Mouse (Mus musculus) embryonic facial prominence, embryonic 13.5 days (tissue): ENCODE measurements around the gene Keap1. TPM values are rescaled to one million over a fixed set of nuclear protein-coding genes. Genes with fewer than 3 reads are reported as not detected.
A peak's percentile ranks its signal among the peaks of the same experiment; 100 is the strongest.
"Not testable (repeated sequence)": the region's sequence is repeated elsewhere in the genome, so short reads cannot be mapped to it uniquely, and the experiment has no call there.

ENCODE experiments used
- ATAC-seq: fragments of 200-750 bp; cut with Nextera tagmentation; 2 replicates; pipeline ENCODE4 v1.8.0; 2017; ENCODE audit warnings: low read depth; ENCODE audit not compliant: insufficient number of reproducible peaks, insufficient read depth, low FRiP score, low TSS enrichment
- H3K27ac ChIP-seq: fragments of 300-500 bp; sonication (generic); 2 replicates; pipeline ENCODE4 v1.5.1; 2015; ENCODE audit warnings: moderate library complexity, mild to moderate bottlenecking, inconsistent platforms
- H3K27me3 ChIP-seq: fragments of 300-500 bp; sonication (generic); 2 replicates; pipeline ENCODE4 v1.6.1; 2015; ENCODE audit warnings: mild to moderate bottlenecking, inconsistent platforms
- H3K36me3 ChIP-seq: fragments of 300-500 bp; sonication (generic); 2 replicates; pipeline ENCODE4 v1.6.1; 2015; ENCODE audit warnings: mild to moderate bottlenecking, inconsistent platforms
- H3K4me1 ChIP-seq: fragments of 300-500 bp; sonication (generic); 2 replicates; pipeline ENCODE4 v1.6.1; 2015; ENCODE audit warnings: inconsistent platforms
- H3K4me2 ChIP-seq: fragments of 300-500 bp; sonication (generic); 2 replicates; pipeline ENCODE4 v1.6.1; 2015; ENCODE audit warnings: moderate library complexity, mild to moderate bottlenecking, inconsistent platforms
- H3K4me3 ChIP-seq: fragments of 300-500 bp; sonication (generic); 2 replicates; pipeline ENCODE4 v1.5.1; 2015; ENCODE audit warnings: mild to moderate bottlenecking, inconsistent platforms
- H3K9ac ChIP-seq: fragments of 300-500 bp; sonication (generic); 2 replicates; pipeline ENCODE4 v1.6.1; 2015; ENCODE audit warnings: mild to moderate bottlenecking, inconsistent platforms
- H3K9me3 ChIP-seq: fragments of 300-500 bp; sonication (generic); 2 replicates; pipeline ENCODE4 v1.6.1; 2016; ENCODE audit warnings: inconsistent platforms
- WGBS: fragments of 180-500 bp; shearing (Covaris S2); methylation state at CpG from one replicate; pipeline ENCODE4 v1.1.7; 2015; ENCODE audit warnings: mixed read lengths; 5-methylcytosine and 5-hydroxymethylcytosine counted together
- polyA plus RNA-seq: library from polyadenylated mRNA; unstranded; fragments of >200 nt; fragmentation: Nextera tagmentation; extraction: Ambion mirVana; gene quantifications from 2 replicates; pipeline ENCODE4 v1.2.1, GENCODE M21; 2015

Gene Keap1
- polyA plus RNA-seq, 1 experiment from 2014 or later, result 70.7 TPM

GRCm38 (mm10) chr9:21210821-21211220 is 28.3 kb downstream of the Keap1 start:
- H3K4me1 ChIP-seq, result peaks cover 8% of the 10 kb centered on the region; the same call in 1 of the 2 replicates
- no peaks in the 10 kb centered on the region for H3K27me3 ChIP-seq
- no peaks in the 10 kb centered on the region for H3K9me3 ChIP-seq
- no peak for ATAC-seq
- H3K27ac ChIP-seq, result no peak overlapping the region
- H3K4me2 ChIP-seq, result no peak overlapping the region
- 69% methylated on average over 6 of the region's 6 CpGs for WGBS
- H3K4me3 ChIP-seq, result no peak overlapping the region
- peaks cover 4% of the 10 kb centered on the region; the same call in 1 of the 2 replicates for H3K36me3 ChIP-seq
- no peak overlapping the region for H3K9ac ChIP-seq

GRCm38 (mm10) chr9:21208626-21209025 is 30.5 kb downstream of the Keap1 start:
- no peak overlapping the region for H3K4me2 ChIP-seq
- peaks cover 18% of the 10 kb centered on the region; the same call in 1 of the 2 replicates for H3K4me1 ChIP-seq
- no peaks in the 10 kb centered on the region for H3K9me3 ChIP-seq
- no peak for ATAC-seq
- WGBS, result 84% methylated on average over 2 of the region's 2 CpGs
- H3K27ac ChIP-seq, result no peak overlapping the region
- no peak overlapping the region for H3K4me3 ChIP-seq
- no peaks in the 10 kb centered on the region for H3K27me3 ChIP-seq
- no peak overlapping the region for H3K9ac ChIP-seq
- H3K36me3 ChIP-seq, result peaks cover 4% of the 10 kb centered on the region; the same call in 1 of the 2 replicates

- H3K4me1 ChIP-seq, result peaks cover 17% of the 10 kb centered on the region; the same call in 1 of the 2 replicates
- H3K9me3 ChIP-seq, result no peaks in the 10 kb centered on the region
- 85% methylated on average over 6 of the region's 6 CpGs for WGBS
- peaks cover 4% of the 10 kb centered on the region; the same call in 1 of the 2 replicates for H3K36me3 ChIP-seq
- no peak for ATAC-seq
- H3K27ac ChIP-seq, result no peak overlapping the region
- H3K4me3 ChIP-seq, result no peak overlapping the region
- no peak overlapping the region for H3K9ac ChIP-seq
- no peaks in the 10 kb centered on the region for H3K27me3 ChIP-seq
- no peak overlapping the region for H3K4me2 ChIP-seq
Observed at GRCm38 (mm10) chr9:21206848-21207247, 32.3 kb downstream of the Keap1 start.

- Histone ChIP-seq H3K27me3 (no peaks in the 10 kb centered on the region), H3K27ac (no peak overlapping the region), H3K36me3 (no peaks in the 10 kb centered on the region; the same call in 1 of the 2 replicates), H3K4me2 (peak overlapping the region; percentile 70), H3K9me3 (no peaks in the 10 kb centered on the region), H3K4me1 (peaks cover 12% of the 10 kb centered on the region; the same call in 1 of the 2 replicates), H3K9ac (peak overlapping the region; percentile 65), H3K4me3 (peak overlapping the region; percentile 46)
- WGBS, result 4% methylated on average over 23 of the region's 23 CpGs
- ATAC-seq, result peak; percentile 56; the same call in 1 of the 2 replicates
Observed at GRCm38 (mm10) chr9:21204528-21205272, 34.5 kb downstream of the Keap1 start.

- no peaks in the 10 kb centered on the region for H3K9me3 ChIP-seq
- no peak overlapping the region for H3K27ac ChIP-seq
- H3K27me3 ChIP-seq, result no peaks in the 10 kb centered on the region
- WGBS, result 25% methylated on average over 8 of the region's 8 CpGs
- H3K4me3 ChIP-seq, result no peak overlapping the region
- no peak overlapping the region; the same call in 1 of the 2 replicates for H3K9ac ChIP-seq
- peaks cover 12% of the 10 kb centered on the region; the same call in 1 of the 2 replicates for H3K4me1 ChIP-seq
- no peak for ATAC-seq
- H3K4me2 ChIP-seq, result peak overlapping the region; percentile 70
- H3K36me3 ChIP-seq, result no peaks in the 10 kb centered on the region; the same call in 1 of the 2 replicates
Observed at GRCm38 (mm10) chr9:21204156-21204527, 35.0 kb downstream of the Keap1 start.

GRCm38 (mm10) chr9:21198960-21199359 is 40.2 kb downstream of the Keap1 start:
- H3K27me3 ChIP-seq, result no peaks in the 10 kb centered on the region
- 85% methylated on average over 3 of the region's 3 CpGs for WGBS
- H3K36me3 ChIP-seq, result no peaks in the 10 kb centered on the region; the same call in 1 of the 2 replicates
- H3K9ac ChIP-seq, result no peak overlapping the region
- no peak for ATAC-seq
- H3K4me3 ChIP-seq, result no peak overlapping the region
- no peak overlapping the region for H3K4me2 ChIP-seq
- peaks cover 27% of the 10 kb centered on the region for H3K4me1 ChIP-seq
- no peaks in the 10 kb centered on the region for H3K9me3 ChIP-seq
- no peak overlapping the region for H3K27ac ChIP-seq

GRCm38 (mm10) chr9:21197981-21198380 is 41.2 kb downstream of the Keap1 start:
- H3K27me3 ChIP-seq, result no peaks in the 10 kb centered on the region
- ATAC-seq, result no peak
- H3K4me2 ChIP-seq, result peak overlapping the region; percentile 62; the same call in 1 of the 2 replicates

GRCm38 (mm10) chr9:21196521-21197433 is 42.4 kb downstream of the Keap1 start:
- Histone ChIP-seq H3K4me3 (peak overlapping the region; percentile 39), H3K4me2 (peak overlapping the region; percentile 62), H3K4me1 (peaks cover 27% of the 10 kb centered on the region), H3K9ac (peak overlapping the region; percentile 67), H3K27me3 (no peaks in the 10 kb centered on the region), H3K27ac (no peak overlapping the region), H3K9me3 (no peaks in the 10 kb centered on the region), H3K36me3 (no peaks in the 10 kb centered on the region; the same call in 1 of the 2 replicates)
- WGBS, result 32% methylated on average over 19 of the region's 19 CpGs
- ATAC-seq, result no peak

More at GRCm38 (mm10) chr9:21197981-21198380, 41.2 kb downstream of the Keap1 start:
- 16% methylated on average over 4 of the region's 4 CpGs for WGBS
- Histone ChIP-seq H3K9ac (no peak overlapping the region), H3K27ac (no peak overlapping the region), H3K4me1 (peaks cover 27% of the 10 kb centered on the region), H3K9me3 (no peaks in the 10 kb centered on the region), H3K36me3 (no peaks in the 10 kb centered on the region; the same call in 1 of the 2 replicates), H3K4me3 (no peak overlapping the region)

- not testable (repeated sequence) for H3K9ac ChIP-seq
Observed at GRCm38 (mm10) chr9:21195736-21196505, 43.2 kb downstream of the Keap1 start.

GRCm38 (mm10) chr9:21194787-21195493 is 44.2 kb downstream of the Keap1 start:
- ATAC-seq, result no peak
- H3K9ac ChIP-seq, result no peak overlapping the region
- no peaks in the 10 kb centered on the region for H3K27me3 ChIP-seq
- H3K9me3 ChIP-seq, result no peaks in the 10 kb centered on the region
- no peaks in the 10 kb centered on the region; the same call in 1 of the 2 replicates for H3K36me3 ChIP-seq
- WGBS, result 84% methylated on average over 4 of the region's 4 CpGs
- no peak overlapping the region for H3K27ac ChIP-seq
- no peak overlapping the region for H3K4me3 ChIP-seq
- peaks cover 27% of the 10 kb centered on the region for H3K4me1 ChIP-seq
- H3K4me2 ChIP-seq, result no peak overlapping the region

More at GRCm38 (mm10) chr9:21195736-21196505, 43.2 kb downstream of the Keap1 start:
- H3K4me3 ChIP-seq, H3K36me3 ChIP-seq, H3K27me3 ChIP-seq, ATAC-seq, H3K9me3 ChIP-seq, H3K4me2 ChIP-seq, H3K27ac ChIP-seq: not testable (repeated sequence)
- 48% methylated on average over 7 of the region's 7 CpGs for WGBS
- peaks cover 27% of the 10 kb centered on the region for H3K4me1 ChIP-seq
